Mouse (Mus musculus) G1E (cell line): ENCODE data around the gene Sval1. TPM values are rescaled to one million over a fixed set of nuclear protein-coding genes. Genes with fewer than 3 reads are reported as not detected.

Source experiments
- ATAC-seq: 2 replicates; pipeline ENCODE4 v1.8.0; 2016; ENCODE audit warnings: mild to moderate bottlenecking; ENCODE audit not compliant: insufficient number of reproducible peaks, poor library complexity, low FRiP score, severe bottlenecking; ENCODE audit errors: extremely low read depth
- DNase-seq: peaks from one replicate; pipeline ENCODE4 v3.0.0; 2012; ENCODE audit warnings: low spot score
- H3K27me3 ChIP-seq: 2 replicates; pipeline ENCODE4 v1.6.1; 2012; ENCODE audit warnings: mild to moderate bottlenecking, low read length, inconsistent platforms; ENCODE audit not compliant: insufficient read depth
- H3K36me3 ChIP-seq: replicated peaks from 2 replicates; pipeline ENCODE3; 2012; ENCODE audit warnings: mild to moderate bottlenecking, inconsistent platforms
- H3K4me1 ChIP-seq: 2 replicates; pipeline ENCODE4 v1.6.1; 2012; ENCODE audit warnings: low read depth, low read length, inconsistent platforms, mixed read lengths; ENCODE audit not compliant: insufficient read depth
- H3K4me3 ChIP-seq: 2 replicates; pipeline ENCODE4 v1.5.1; 2012; ENCODE audit warnings: low read depth, mild to moderate bottlenecking, inconsistent platforms, low read length, moderate library complexity, mixed read lengths
- H3K9me3 ChIP-seq: replicated peaks from 2 replicates; pipeline ENCODE4 v1.6.1; 2012; ENCODE audit warnings: inconsistent platforms
- CTCF ChIP-seq: IDR thresholded peaks from 2 replicates; pipeline ENCODE4 v1.5.1; 2012; ENCODE audit warnings: low read depth, low read length, inconsistent platforms, mixed read lengths
- GATA1 ChIP-seq: IDR thresholded peaks from 2 replicates; pipeline ENCODE4 v1.6.1; 2012; ENCODE audit warnings: borderline replicate concordance, low read length, inconsistent platforms, mixed read lengths
- GATA2 ChIP-seq: IDR thresholded peaks from 2 replicates; pipeline ENCODE4 v1.6.1; 2012; ENCODE audit warnings: low read depth, low read length, inconsistent platforms, borderline replicate concordance
- POLR2AphosphoS5 ChIP-seq: IDR thresholded peaks from 2 replicates; pipeline ENCODE4 v1.6.1; 2012; ENCODE audit warnings: low read depth, low read length, inconsistent platforms; ENCODE audit not compliant: insufficient replicate concordance
- TAL1 ChIP-seq: conservative IDR thresholded peaks from 2 replicates; pipeline ENCODE4 v1.6.1; 2012; ENCODE audit warnings: low read depth, low read length, inconsistent platforms, mixed read lengths
- polyA plus RNA-seq: library from polyadenylated mRNA; stranded (reverse); fragments of >175 nt; gene quantifications from 2 replicates; pipeline ENCODE4 v1.2.3, GENCODE M21; 2012
- total RNA-seq, 2 experiments: library from RNA; stranded (forward) in 1 of 2; stranded (reverse) in 1 of 2; fragments of 200-1000 nt in 1 of 2; fragments of >200 nt in 1 of 2; fragmentation: Nextera tagmentation in 1 of 2; gene quantifications; 2 replicates each; pipeline ENCODE4 v1.2.3; 2014 to 2017

Gene Sval1
- not detected in 2 replicates for total RNA-seq (2014; fragmentation: Nextera tagmentation)
- not detected in 2 replicates for total RNA-seq (2017)
- not detected in 2 replicates for polyA plus RNA-seq

DNA sequence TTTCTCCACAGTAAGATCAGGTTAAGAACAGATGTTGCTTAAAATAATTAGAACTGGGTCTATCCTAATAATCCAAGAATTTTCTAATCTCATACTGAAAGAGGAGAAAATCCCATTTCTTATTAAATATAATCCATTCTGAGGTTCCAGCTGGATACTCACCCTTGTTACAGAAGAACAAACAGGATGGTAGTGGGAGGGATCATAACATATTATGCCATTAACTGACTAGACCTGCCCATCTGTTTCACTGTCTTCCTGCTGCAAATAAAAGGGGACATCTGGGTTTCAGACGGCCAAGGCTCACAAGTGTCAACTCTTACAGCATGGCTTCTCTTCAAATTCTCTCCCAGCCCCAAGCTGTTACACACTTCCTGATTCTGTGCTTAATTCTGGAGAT is at the start of gene Sval1:
Sval1 (plus strand) TSS at position 301 of the 400 bp plus-strand sequence.
- ATAC-seq (no peak), DNase-seq (no peak)
- Histone ChIP-seq H3K4me3 (no peak within 1 kb of the TSS), H3K27me3 (no peaks in the 10 kb centered on the region), H3K4me1 (no peaks in the 10 kb centered on the region), H3K36me3 (no peaks in the 10 kb centered on the region), H3K9me3 (no peaks in the 10 kb centered on the region)
- TF ChIP-seq GATA2 (no peak), TAL1 (no peak), GATA1 (no peak), CTCF (no peak), POLR2AphosphoS5 (no peak)

DNA sequence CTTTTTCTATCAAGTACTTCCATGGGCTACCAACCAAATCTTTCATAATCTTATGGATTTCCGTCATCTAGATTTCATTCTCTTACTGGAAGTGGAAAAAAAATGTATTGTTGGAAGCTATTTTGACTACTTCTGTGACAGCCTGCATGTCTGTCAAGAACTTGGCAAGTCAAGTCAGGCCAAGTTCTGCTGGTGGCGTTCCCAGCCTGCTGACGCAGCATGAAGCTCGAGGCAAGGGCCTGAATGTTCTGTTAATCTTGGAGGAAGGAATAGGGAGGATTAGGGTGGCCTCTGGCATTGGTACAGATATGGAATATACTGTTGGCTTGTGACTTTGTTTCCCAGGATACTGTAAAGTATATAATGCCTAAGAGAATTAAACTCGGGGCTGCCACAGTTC is 39.8 kb upstream of the Sval1 start:
- TF ChIP-seq GATA2 (no peak), GATA1 (no peak), POLR2AphosphoS5 (no peak), TAL1 (no peak), CTCF (no peak)
- peaks cover 4% of the 10 kb centered on the region; the same call in 1 of the 2 replicates for H3K4me1 ChIP-seq
- H3K36me3 ChIP-seq, result no peaks in the 10 kb centered on the region
- ATAC-seq, result no peak
- no peak overlapping the region for H3K4me3 ChIP-seq
- no peak for DNase-seq
- peaks cover 7% of the 10 kb centered on the region for H3K27me3 ChIP-seq
- no peaks in the 10 kb centered on the region for H3K9me3 ChIP-seq

DNA sequence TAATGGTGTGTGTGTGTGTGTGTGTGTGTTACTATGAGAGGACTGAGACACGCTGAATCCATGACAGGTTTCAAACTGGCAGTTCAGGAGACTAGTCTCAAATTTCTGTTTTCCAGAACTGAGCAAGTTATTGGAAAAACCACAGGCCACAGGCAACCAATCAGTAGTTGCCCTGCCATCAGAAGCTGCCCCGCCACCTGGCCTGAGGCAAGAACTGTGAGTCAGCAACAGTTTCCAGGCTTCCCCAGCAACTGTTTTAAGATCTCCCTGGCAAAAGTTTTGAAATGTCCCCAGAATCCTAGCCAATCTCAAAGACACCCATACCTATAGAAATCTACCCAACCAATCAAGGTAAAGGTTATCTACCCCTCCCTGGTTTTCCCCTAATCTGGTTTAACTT is 36.5 kb upstream of the Sval1 start:
- TF ChIP-seq CTCF (no peak), GATA2 (no peak), POLR2AphosphoS5 (no peak), TAL1 (no peak), GATA1 (no peak)
- H3K27me3 ChIP-seq, result no peaks in the 10 kb centered on the region
- H3K4me1 ChIP-seq, result peaks cover 4% of the 10 kb centered on the region; the same call in 1 of the 2 replicates
- no peaks in the 10 kb centered on the region for H3K9me3 ChIP-seq
- no peak for DNase-seq
- H3K36me3 ChIP-seq, result no peaks in the 10 kb centered on the region
- no peak overlapping the region for H3K4me3 ChIP-seq
- no peak; the same call in 1 of the 2 replicates for ATAC-seq

DNA sequence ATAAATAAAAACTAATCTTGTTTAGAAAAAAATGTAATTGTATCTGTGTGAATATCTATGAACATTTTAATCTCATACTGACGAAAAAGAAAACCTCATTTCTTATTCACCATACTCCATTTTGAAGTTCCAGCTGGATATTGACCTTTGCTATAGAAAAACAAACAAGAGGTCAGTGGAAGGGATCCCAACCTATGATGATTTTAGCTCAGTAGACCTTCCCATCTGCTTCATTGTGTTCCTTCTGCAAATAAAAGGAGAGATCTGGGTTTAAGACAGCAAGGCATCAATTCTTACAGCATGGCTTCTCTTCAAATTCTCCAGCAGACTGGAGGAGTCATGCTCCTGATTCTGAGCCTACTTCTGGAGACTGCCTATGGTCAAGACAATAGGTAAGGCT is 16.4 kb downstream of the Sval1 start, which contains the start of gene Sval3:
Sval3 (plus strand) TSS at position 301 of the 400 bp plus-strand sequence.
- Histone ChIP-seq H3K4me1 (no peaks in the 10 kb centered on the region), H3K36me3 (no peaks in the 10 kb centered on the region), H3K27me3 (0 out of 2 replicates have a peak, but pooled peaks cover 2% of the 10 kb centered on the region), H3K4me3 (no peak within 1 kb of the TSS), H3K9me3 (no peaks in the 10 kb centered on the region)
- no peak for ATAC-seq
- DNase-seq, result no peak
- TF ChIP-seq GATA2 (no peak), CTCF (no peak), POLR2AphosphoS5 (no peak), TAL1 (no peak), GATA1 (no peak)

Other genes starting within 250 kb of the Sval1 start
- 26.4 and 152 TPM in 2 replicates for gene Kel, start 247.3 kb upstream of the Sval1 start, total RNA-seq (2014; fragmentation: Nextera tagmentation)
- 14.7 and 16.5 TPM in 2 replicates for gene Kel, start 247.3 kb upstream of the Sval1 start, total RNA-seq (2017)
- gene Kel, start 247.3 kb upstream of the Sval1 start, polyA plus RNA-seq, result 1.1 and 1.6 TPM in 2 replicates
- gene Olfr459, start 176.5 kb upstream of the Sval1 start, total RNA-seq (2014; fragmentation: Nextera tagmentation), result not detected in 2 replicates
- gene Olfr459, start 176.5 kb upstream of the Sval1 start, total RNA-seq (2017), result 0.05 TPM in 1 of 2 replicates, not detected in the other
- not detected in 2 replicates for gene Olfr459, start 176.5 kb upstream of the Sval1 start, polyA plus RNA-seq
- gene Pip, start 104.1 kb upstream of the Sval1 start, total RNA-seq (2014; fragmentation: Nextera tagmentation), result not detected in 2 replicates
- gene Pip, start 104.1 kb upstream of the Sval1 start, total RNA-seq (2017), result 0.11 TPM in 1 of 2 replicates, not detected in the other
- not detected in 2 replicates for gene Pip, start 104.1 kb upstream of the Sval1 start, polyA plus RNA-seq
- gene Sval2, start 98.6 kb upstream of the Sval1 start, total RNA-seq (2014; fragmentation: Nextera tagmentation), result not detected in 2 replicates
- gene Sval2, start 98.6 kb upstream of the Sval1 start, total RNA-seq (2017), result not detected in 2 replicates
- gene Sval2, start 98.6 kb upstream of the Sval1 start, polyA plus RNA-seq, result not detected in 2 replicates
- not detected in 2 replicates for gene Sval3, start 16.5 kb downstream of the Sval1 start, total RNA-seq (2014; fragmentation: Nextera tagmentation)
- gene Sval3, start 16.5 kb downstream of the Sval1 start, total RNA-seq (2017), result not detected in 2 replicates
- gene Sval3, start 16.5 kb downstream of the Sval1 start, polyA plus RNA-seq, result not detected in 2 replicates
- not detected in 2 replicates for gene Sva, start 86.8 kb downstream of the Sval1 start, total RNA-seq (2014; fragmentation: Nextera tagmentation)
- not detected in 2 replicates for gene Sva, start 86.8 kb downstream of the Sval1 start, total RNA-seq (2017)
- not detected in 2 replicates for gene Sva, start 86.8 kb downstream of the Sval1 start, polyA plus RNA-seq
- not detected in 2 replicates for gene Tas2r139, start 189.3 kb downstream of the Sval1 start, total RNA-seq (2014; fragmentation: Nextera tagmentation)
- gene Tas2r139, start 189.3 kb downstream of the Sval1 start, total RNA-seq (2017), result 0.23 TPM in 1 of 2 replicates, not detected in the other
- not detected in 2 replicates for gene Tas2r139, start 189.3 kb downstream of the Sval1 start, polyA plus RNA-seq